ENCODE assay signal across 8 mouse cellular contexts in the genomic region with DNA sequence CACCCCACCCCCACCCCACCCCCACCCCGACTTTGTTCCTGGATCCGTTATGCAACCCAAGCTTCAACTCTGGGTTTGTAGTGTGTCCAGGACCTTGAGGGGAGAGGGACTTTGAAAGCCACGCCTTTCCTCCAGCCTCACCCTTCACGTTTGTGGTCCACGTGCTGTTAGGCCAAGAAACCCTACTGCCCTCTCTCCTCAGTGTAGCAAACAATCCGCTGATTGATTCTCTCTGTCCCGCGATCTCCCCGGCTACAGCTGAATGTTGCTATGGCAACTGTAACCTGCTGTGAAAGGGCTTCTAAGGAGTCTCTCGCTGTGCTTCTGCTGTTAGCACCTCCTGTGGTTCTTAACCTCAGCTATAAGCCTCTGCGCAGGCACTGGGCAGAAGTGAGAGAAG. TPM values are rescaled to one million over a fixed set of nuclear protein-coding genes. Genes with fewer than 3 reads are reported as not detected.
DNase-seq lines count a peak whose midpoint lies in the region; ATAC-seq lines count a peak whose summit lies in the region.
"Had no signal": no experiment of that assay in that cellular context is flagged by ENCODE, and none has a peak within 500 bp of the region (broad histone marks: within the 10 kb centered on the region; RNA-seq: fewer than 3 reads in every experiment).

No protein-coding gene starts in this region.

- peak; percentile 87 for DNase-seq in adrenal gland, adult 2 months
- peak; percentile 64 for DNase-seq in gastrocnemius, postnatal 25 days
- DNase-seq in left cerebral cortex, adult 9 months (ENCODE audit: low spot score in 2 of 2) = peak; percentile 80
- DNase-seq in right cerebral cortex, postnatal 36 days (ENCODE audit: low spot score in 2 of 2) = peak; percentile 50 to 55

- ATAC-seq in common myeloid progenitor, adult 5-6 weeks (replicated peaks; ENCODE audit: low read depth, poor library complexity, severe bottlenecking) = peak; percentile 62
- peak; percentile 82 for ATAC-seq in intestine, embryonic 15.5 days
- ATAC-seq in megakaryocyte, adult 5-6 weeks (ENCODE audit: poor library complexity, severe bottlenecking) = peak; percentile 46

- peak overlapping the region; percentile 33 for H3K4me2 ChIP-seq in intestine, embryonic 15.5 days (replicated peaks)

- WGBS in intestine, embryonic 15.5 days = 1% methylated on average over 11 of the region's 11 CpGs

- H3K9ac ChIP-seq in intestine, embryonic 15.5 days = no peak overlapping the region

- peaks cover 11% of the 10 kb centered on the region for H3K4me1 ChIP-seq in intestine, embryonic 15.5 days (replicated peaks)

- no peaks in the 10 kb centered on the region for H3K9me3 ChIP-seq in intestine, embryonic 15.5 days

- H3K27me3 ChIP-seq in intestine, embryonic 15.5 days (replicated peaks) = no peaks in the 10 kb centered on the region

- no peaks in the 10 kb centered on the region for H3K36me3 ChIP-seq in intestine, embryonic 15.5 days

- H3K27ac ChIP-seq in intestine, embryonic 15.5 days = no peak overlapping the region
- H3K27ac ChIP-seq: macrophage had no signal

- 0 out of 2 replicates have a peak overlapping the region, but pooled peaks have one; percentile 7 for H3K4me3 ChIP-seq in intestine, embryonic 15.5 days (replicated peaks)

RNA-seq across cellular contexts. Expression of gene Por, which starts 5.0 kb away (rescaled TPM):
- total RNA-seq in adrenal gland, adult 2 months (2021) = 100 to 1,000 TPM; 265 to 364 TPM
- polyA plus RNA-seq in adrenal gland, adult 2 months (2012; rRNA removed) = 371 and 563 TPM in 2 replicates
- total RNA-seq in common myeloid progenitor, adult 5-6 weeks (2017) = 55.7 and 72.0 TPM in 2 replicates
- 10 to 100 TPM; 23.5 to 39.7 TPM for total RNA-seq in gastrocnemius, postnatal 25 days (2021)
- 86.0 TPM in 2 replicates for polyA plus RNA-seq in intestine, embryonic 15.5 days (2015; fragmentation: Nextera tagmentation; extraction: Ambion mirVana)
- total RNA-seq in megakaryocyte, adult 5-6 weeks (2015) = 29.6 and 31.1 TPM in 2 replicates
- 45.9 and 49.7 TPM in 2 replicates for total RNA-seq in megakaryocyte, adult 5-6 weeks (2017)

RNA-seq across cellular contexts. Expression of gene Rhbdd2, which starts 42.4 kb away (rescaled TPM):
- total RNA-seq in adrenal gland, adult 2 months (2021) = 10 to 100 TPM; 37.5 to 46.0 TPM
- 58.3 and 75.0 TPM in 2 replicates for polyA plus RNA-seq in adrenal gland, adult 2 months (2012; rRNA removed)
- total RNA-seq in common myeloid progenitor, adult 5-6 weeks (2017) = 12.4 and 14.0 TPM in 2 replicates
- total RNA-seq in gastrocnemius, postnatal 25 days (2021) = 10 to 100 TPM in 1 of 2 experiments, 1 to 10 TPM in 1; 9.9 to 11.8 TPM
- 33.9 and 42.3 TPM in 2 replicates for polyA plus RNA-seq in intestine, embryonic 15.5 days (2015; fragmentation: Nextera tagmentation; extraction: Ambion mirVana)
- 3.8 and 8.6 TPM in 2 replicates for total RNA-seq in megakaryocyte, adult 5-6 weeks (2015)
- total RNA-seq in megakaryocyte, adult 5-6 weeks (2017) = 1.8 and 3.4 TPM in 2 replicates
